Mouse (Mus musculus) MEL (cell line): Measurements from ENCODE around the gene Lmbrd2.

Source experiments
- CTCF ChIP-seq, 3 experiments: IDR thresholded peaks in 2 of 3; conservative IDR thresholded peaks in 1 of 3; 2 replicates each; pipeline ENCODE4 v1.5.1; 2011 to 2012; ENCODE audit warnings: low read length in 3 of 3, low read depth in 2 of 3, mild to moderate bottlenecking in 2 of 3, improper control_type of control experiment in 1 of 3, inconsistent platforms in 1 of 3, mixed read lengths in 1 of 3, moderate library complexity in 1 of 3; ENCODE audit not compliant: control insufficient read depth in 1 of 3, insufficient read depth in 1 of 3, poor library complexity in 1 of 3, severe bottlenecking in 1 of 3
- GATA1 ChIP-seq: IDR thresholded peaks from 2 replicates; pipeline ENCODE4 v1.6.1; 2011; ENCODE audit warnings: low read depth, low read length, improper control_type of control experiment
- MEF2A ChIP-seq: IDR thresholded peaks from 2 replicates; pipeline ENCODE4 v1.6.1; 2014; ENCODE audit warnings: low read depth, mild to moderate bottlenecking, inconsistent platforms, low read length, improper control_type of control experiment; ENCODE audit not compliant: poor library complexity, insufficient replicate concordance, severe bottlenecking; ENCODE audit errors: extremely low read depth
- NELFE ChIP-seq: IDR thresholded peaks from 2 replicates; pipeline ENCODE4 v1.6.1; 2011; ENCODE audit warnings: low read depth, low read length, improper control_type of control experiment
- POLR2A ChIP-seq, 2 experiments: IDR thresholded peaks; 2 replicates each; pipeline ENCODE4 v1.6.1; 2011 to 2012; ENCODE audit warnings: low read length in 2 of 2, mild to moderate bottlenecking in 2 of 2, control low read depth in 1 of 2, improper control_type of control experiment in 1 of 2, low read depth in 1 of 2, moderate library complexity in 1 of 2; ENCODE audit not compliant: control insufficient read depth in 1 of 2, insufficient read depth in 1 of 2, poor library complexity in 1 of 2
- POLR2AphosphoS5 ChIP-seq: IDR thresholded peaks from 2 replicates; pipeline ENCODE4 v1.6.1; 2012; ENCODE audit warnings: low read depth, borderline replicate concordance, mild to moderate bottlenecking, inconsistent platforms, low read length, moderate library complexity, mixed read lengths
- RAD21 ChIP-seq: IDR thresholded peaks from 2 replicates; pipeline ENCODE4 v1.6.1; 2011; ENCODE audit warnings: mild to moderate bottlenecking, low read depth, low read length, improper control_type of control experiment
- SIN3A ChIP-seq: IDR thresholded peaks from 2 replicates; pipeline ENCODE4 v1.6.1; 2012; ENCODE audit warnings: low read length, improper control_type of control experiment, inconsistent platforms
- USF2 ChIP-seq, 2 experiments: IDR thresholded peaks; 2 replicates each; pipeline ENCODE4 v1.6.1; 2011 to 2012; ENCODE audit warnings: improper control_type of control experiment in 2 of 2, low read length in 2 of 2, borderline replicate concordance in 1 of 2, inconsistent platforms in 1 of 2, low read depth in 1 of 2, mild to moderate bottlenecking in 1 of 2; ENCODE audit not compliant: insufficient read depth in 1 of 2

DNA sequence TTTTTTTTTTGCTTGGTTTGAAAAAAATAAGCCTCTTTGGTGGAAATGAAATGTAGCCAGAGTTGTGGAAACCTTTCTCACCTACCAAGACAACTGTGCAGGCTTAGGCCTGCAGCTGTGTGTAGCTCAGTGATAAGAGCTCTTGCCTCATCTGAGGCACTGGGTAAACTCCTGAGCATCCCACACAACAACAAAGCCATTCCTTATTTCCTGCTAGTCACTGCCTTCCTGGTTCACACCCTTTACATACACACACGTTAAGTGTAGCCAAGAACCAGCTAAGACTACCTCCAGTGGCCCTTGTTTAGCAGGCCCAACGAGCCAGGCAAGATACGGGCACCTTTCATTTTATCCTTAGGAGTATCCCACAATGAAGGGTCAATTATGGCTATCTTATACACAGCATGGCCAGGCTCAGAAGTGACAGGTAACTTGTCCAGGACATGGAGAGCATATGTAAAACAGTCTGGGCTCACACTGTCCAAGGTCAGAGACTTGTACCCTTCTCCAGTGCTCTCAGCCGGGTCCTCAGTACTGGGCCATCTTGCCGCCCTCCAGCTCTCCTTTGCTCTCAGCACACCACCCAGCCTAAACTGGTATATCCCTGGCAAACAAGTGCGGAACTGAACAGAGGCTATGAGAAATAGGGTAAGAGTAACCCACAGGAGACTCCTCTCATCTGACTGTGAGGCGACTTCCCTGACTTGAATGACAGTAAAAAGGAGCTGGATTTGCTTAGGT is 13.1 kb upstream of the Lmbrd2 start:
- no peak for TF ChIP-seq CTCF (IDR thresholded peaks at IDR 0.05 in 2 of 3, conservative IDR thresholded peaks at IDR 0.05 in 1 of 3; ENCODE audit: control insufficient read depth in 1 of 3, insufficient read depth in 1 of 3, low read depth in 2 of 3, low read length in 3 of 3, poor library complexity in 1 of 3, severe bottlenecking in 1 of 3)
- no peak for TF ChIP-seq POLR2A (IDR thresholded peaks at IDR 0.05; ENCODE audit: control insufficient read depth in 1 of 2, insufficient read depth in 1 of 2, low read depth in 1 of 2, low read length in 2 of 2, poor library complexity in 1 of 2)
- TF ChIP-seq USF2 (IDR thresholded peaks at IDR 0.05; ENCODE audit: borderline replicate concordance in 1 of 2, insufficient read depth in 1 of 2, low read depth in 1 of 2, low read length in 2 of 2): no peak
- TF ChIP-seq RAD21: no peak
- no peak for TF ChIP-seq NELFE
- TF ChIP-seq SIN3A: no peak
- TF ChIP-seq POLR2AphosphoS5: no peak
- TF ChIP-seq GATA1: no peak
- no peak for TF ChIP-seq MEF2A
